Mouse (Mus musculus): ENCODE measurements around the gene Galnt2.

GRCm38 (mm10) chr8:124284984-124285576 lies 53.9 kb downstream of the Galnt2 start:
- TF ChIP-seq CTCF (IDR thresholded peaks at IDR 0.05; ENCODE audit: insufficient read depth, low read length): no peak
- no peak for TF ChIP-seq POLR2A (IDR thresholded peaks at IDR 0.05; ENCODE audit: borderline replicate concordance, extremely low read depth, low read depth, low read length)
